Mouse (Mus musculus) monocyte, adult 2 months (primary cell): ENCODE data around the gene Rbmx.

ENCODE experiments used
- DNase-seq, 2 experiments: peaks; one replicate each; pipeline ENCODE4 v3.0.0; 2022; ENCODE audit warnings: low spot score in 2 of 2, low read depth in 1 of 2

The Rbmx gene

DNA sequence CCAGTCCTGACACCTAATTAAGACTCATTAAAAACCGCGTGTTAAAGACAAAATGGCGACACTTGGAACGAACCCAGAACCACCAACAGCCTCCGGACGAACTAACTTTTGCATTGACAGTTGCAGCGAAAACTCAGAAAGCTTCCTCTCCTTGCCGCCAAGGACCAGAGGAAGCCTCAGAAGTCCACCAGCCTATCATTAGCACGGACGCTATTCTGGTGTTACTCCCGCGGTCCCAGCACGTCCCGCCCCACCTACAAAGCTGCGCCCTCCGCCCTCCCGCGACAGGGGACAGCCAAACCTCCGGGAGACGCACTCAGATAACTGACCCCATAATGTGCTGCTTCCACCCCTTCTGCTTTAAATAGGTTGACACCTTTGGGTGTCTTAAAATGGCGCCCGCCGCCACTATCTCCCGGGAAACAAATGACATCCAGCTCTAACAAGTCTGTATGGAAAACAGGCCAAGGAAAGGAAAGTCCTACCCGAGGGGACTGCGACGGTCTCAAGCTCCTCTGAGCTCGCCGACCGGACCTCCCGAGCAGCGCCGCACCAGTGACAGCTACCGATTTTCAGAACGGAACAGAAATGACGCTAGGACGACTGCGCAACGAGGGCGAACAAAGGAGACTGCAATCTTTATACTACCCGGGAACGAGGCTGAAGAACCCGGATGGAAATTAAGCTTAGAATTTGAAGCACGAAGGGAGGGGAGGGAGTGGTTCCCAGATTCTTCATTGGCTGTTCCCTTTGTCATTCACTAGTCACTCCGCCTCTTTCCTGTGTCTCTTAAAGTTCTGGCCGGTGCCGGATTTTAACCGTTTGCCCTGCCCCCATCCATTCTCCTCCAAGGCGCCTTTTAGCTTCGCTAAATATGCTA is at the start of gene Rbmx:
Gene Rbmx (minus strand): TSS at position 670 of the 880 bp plus-strand sequence.
- peak; percentile 55 to 65 for DNase-seq

DNA sequence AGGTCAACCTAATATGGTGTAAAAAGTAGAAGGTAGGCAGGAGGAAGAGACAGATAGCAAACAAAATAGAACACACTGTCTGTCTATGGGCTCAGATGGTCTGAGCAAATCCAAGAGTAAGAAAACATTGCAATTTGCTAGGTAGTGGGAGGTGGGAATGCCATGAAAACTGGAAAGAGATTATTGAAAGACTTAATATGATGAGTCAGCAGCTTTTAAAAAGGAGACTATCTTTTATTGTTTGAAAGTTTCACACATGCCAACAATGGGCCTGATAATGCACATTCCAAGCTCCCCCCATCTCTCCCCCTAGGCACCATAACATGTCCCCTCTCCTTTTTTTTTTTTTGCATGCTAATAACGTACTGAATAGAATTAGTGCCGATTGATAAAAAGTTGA is 41.1 kb upstream of the Rbmx start:
- no peak for DNase-seq

DNA sequence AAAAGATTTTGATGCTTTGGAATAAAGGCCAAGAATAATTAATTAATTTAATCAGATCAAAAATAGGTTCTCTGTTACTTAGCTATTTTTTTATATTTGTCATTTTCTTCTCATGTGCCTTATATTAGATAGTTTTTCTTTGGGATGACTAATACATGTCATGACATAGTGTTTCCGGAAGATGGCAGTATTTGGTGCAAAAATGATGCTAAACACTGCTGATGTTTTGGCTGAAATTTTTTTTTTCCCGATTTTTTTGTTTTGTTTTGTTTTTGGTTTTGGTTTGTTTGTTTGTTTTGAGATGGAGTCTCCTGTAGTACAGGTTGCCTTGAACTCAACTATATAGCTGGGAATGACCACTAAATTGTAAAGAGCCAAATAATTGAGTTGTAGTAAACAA is 38.8 kb upstream of the Rbmx start:
- no peak for DNase-seq

- DNase-seq = no peak
Measured at GRCm38 (mm10) chrX:57408769-57409168, 15.9 kb upstream of the Rbmx start, which contains the start of gene Gm364. Gene Gm364 (plus strand): TSS chrX:57409154.

DNA sequence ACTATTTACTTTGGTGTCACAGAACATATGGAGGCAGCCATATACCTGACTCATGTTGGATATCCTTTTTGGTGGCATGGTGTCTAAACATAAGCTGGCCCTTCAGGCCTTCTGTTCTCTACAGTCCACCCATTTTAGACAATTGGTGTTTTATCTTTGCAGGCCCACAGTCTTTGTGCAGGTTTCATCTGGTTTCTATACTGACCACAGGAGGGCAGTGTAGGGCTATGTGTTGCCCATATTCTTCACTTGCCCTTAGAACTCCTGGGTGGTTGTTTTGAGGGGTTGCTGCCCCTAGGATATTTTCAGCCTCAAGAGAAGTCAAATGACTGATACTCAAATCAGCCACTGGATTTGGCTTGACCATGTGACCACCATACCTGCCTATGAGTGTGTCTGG is 10.8 kb upstream of the Rbmx start:
- DNase-seq = no peak

GRCm38 (mm10) chrX:57401388-57401787 is 8.6 kb upstream of the Rbmx start:
- no peak for DNase-seq

- no peak for DNase-seq
Measured at GRCm38 (mm10) chrX:57393412-57393811, 576 bp upstream of the Rbmx start.

GRCm38 (mm10) chrX:57380915-57381314 is 11.9 kb downstream of the Rbmx start:
- DNase-seq = no peak

- no peak for DNase-seq
Measured at GRCm38 (mm10) chrX:57378579-57378978, 14.3 kb downstream of the Rbmx start.

GRCm38 (mm10) chrX:57377096-57377495 is 15.7 kb downstream of the Rbmx start:
- DNase-seq = no peak

GRCm38 (mm10) chrX:57374029-57374428 is 18.8 kb downstream of the Rbmx start:
- DNase-seq = no peak

GRCm38 (mm10) chrX:57373543-57373942 is 19.3 kb downstream of the Rbmx start:
- no peak for DNase-seq

- no peak for DNase-seq
Measured at GRCm38 (mm10) chrX:57372965-57373364, 19.9 kb downstream of the Rbmx start.

DNA sequence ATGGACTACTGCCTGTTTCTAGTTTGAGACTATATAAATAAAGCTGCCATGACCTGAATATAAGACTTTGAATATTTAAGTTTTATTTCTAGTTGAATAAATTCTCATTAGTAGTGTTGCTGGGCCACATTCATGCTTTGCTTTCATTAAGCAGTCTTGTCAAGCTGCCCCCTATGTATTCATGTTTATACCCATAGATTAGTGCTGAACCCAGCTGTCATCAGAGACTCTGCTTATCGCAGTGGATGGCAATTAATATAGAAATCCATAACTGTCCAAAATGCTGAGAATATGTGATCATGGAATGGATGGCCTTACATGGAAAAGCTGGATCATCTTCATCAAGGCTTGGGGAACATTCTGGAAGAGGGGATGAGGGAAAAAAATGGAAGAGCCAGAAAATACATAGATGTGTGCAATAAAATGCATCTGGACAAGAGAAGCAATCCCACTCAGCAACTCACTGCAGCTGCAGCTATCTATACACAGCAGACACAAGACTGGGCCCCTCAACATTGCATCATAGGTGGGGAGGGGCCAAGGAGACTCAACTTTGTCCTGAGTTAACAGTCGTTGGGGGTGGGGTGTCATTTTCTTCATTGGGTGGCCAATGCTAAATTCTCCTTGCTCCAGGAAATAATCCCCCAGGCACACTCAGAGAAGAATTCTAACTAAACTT is 27.8 kb downstream of the Rbmx start:
- DNase-seq = no peak

- no peak for DNase-seq
Measured at GRCm38 (mm10) chrX:57359316-57359715, 33.5 kb downstream of the Rbmx start.

- DNase-seq = no peak
Measured at GRCm38 (mm10) chrX:57339220-57339619, 53.6 kb downstream of the Rbmx start.

DNA sequence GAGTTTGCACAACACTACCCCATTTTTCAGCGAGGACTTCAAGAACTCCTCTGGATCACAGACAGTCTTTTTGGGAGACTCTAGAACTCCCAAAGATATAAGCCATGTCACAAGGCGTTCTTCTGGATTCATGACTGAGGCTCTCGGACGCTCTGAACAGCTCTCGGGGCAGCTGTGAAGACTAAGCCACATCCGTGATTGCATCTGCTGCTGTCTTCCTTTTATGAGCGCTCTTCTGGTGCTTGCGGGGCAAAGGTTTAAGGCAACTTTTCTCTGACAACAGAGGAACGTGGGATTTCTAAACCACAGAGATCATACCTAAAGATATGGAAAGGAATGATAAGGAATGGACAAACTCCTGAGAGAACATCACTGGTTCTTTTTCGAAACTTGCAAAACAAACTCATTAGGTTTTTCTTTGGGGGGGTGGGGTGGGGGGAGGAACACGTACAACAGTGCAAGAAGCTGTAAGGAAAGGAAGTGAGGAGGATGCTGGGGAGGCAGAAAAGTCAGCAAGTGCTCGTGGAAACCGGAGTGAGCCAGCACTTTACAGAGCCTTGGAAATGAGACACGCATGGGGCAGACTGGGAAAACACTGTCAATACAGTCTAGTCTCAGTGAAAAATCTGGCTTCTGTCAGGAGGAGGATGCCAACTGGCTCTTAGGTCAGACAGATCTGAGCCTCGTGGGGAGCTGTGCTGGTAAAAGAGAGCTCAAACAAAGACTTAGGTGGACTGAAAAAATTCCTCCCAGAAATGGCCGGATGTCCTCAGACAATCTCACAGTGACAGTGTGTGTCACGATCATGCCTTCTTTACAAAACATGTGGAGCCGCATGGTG is 54.2 kb downstream of the Rbmx start, which contains the start of gene Arhgef6:
Gene Arhgef6 (minus strand): TSS at position 359 of the 841 bp plus-strand sequence.
- DNase-seq = no peak

GRCm38 (mm10) chrX:57337582-57337981 is 55.3 kb downstream of the Rbmx start:
- no peak for DNase-seq

- no peak for DNase-seq
Measured at GRCm38 (mm10) chrX:57336958-57337357, 55.9 kb downstream of the Rbmx start.

GRCm38 (mm10) chrX:57335313-57335712 is 57.5 kb downstream of the Rbmx start:
- no peak for DNase-seq
